Mouse (Mus musculus): ENCODE measurements around the gene Acat3.

GRCm38 (mm10) chr17:12937412-12937970 lies 2.9 kb downstream of the Acat3 start:
- TF ChIP-seq HCFC1 (IDR thresholded peaks at IDR 0.05; ENCODE audit: borderline replicate concordance, insufficient read depth, low read length) (no peak), ZC3H11A (IDR thresholded peaks at IDR 0.05; ENCODE audit: borderline replicate concordance, low read depth, low read length) (no peak), ZNF384 (IDR thresholded peaks at IDR 0.05; ENCODE audit: low read depth, low read length) (no peak), MAFK (IDR thresholded peaks at IDR 0.05; ENCODE audit: insufficient read depth, low read depth, low read length) (no peak)
